In genomic region chr5:92277437-92278394, GRCm38 (mm10) we compare ENCODE assay signal across 8 mouse cellular contexts. TPM values are rescaled to one million over a fixed set of nuclear protein-coding genes. Genes with fewer than 3 reads are reported as not detected.
A peak's percentile ranks its signal among the peaks of the same experiment; 100 is the strongest.
DNase-seq lines count a peak whose midpoint lies in the region; ATAC-seq and TF ChIP-seq lines count a peak whose summit lies in the region.

TSS of gene Naaa (minus strand) at chr5:92278170.

- DNase-seq in gastrocnemius, adult 8-10 months (ENCODE audit: low spot score in 2 of 2) = peak; percentile 89 to 90
- peak; percentile 35 for DNase-seq in hindlimb bud, embryonic 11.5 days (ENCODE audit: extremely low spot score, low read depth, low spot score)
- DNase-seq in left cerebral cortex, adult 8-10 months (ENCODE audit: low spot score in 2 of 2) = peak; percentile 75
- DNase-seq in right cerebral cortex, postnatal 10 days (ENCODE audit: low spot score in 2 of 2) = peak; percentile 81 to 84
- DNase-seq in urinary bladder, postnatal 25 days (ENCODE audit: low spot score) = peak; percentile 73

- H3K4me3 ChIP-seq in cortical plate, adult 2 months (ENCODE audit: insufficient read depth, low read length) = peak within 1 kb of the TSS; percentile 77
- H3K4me3 ChIP-seq in megakaryocyte, embryonic 14.5 days (replicated peaks) = peak within 1 kb of the TSS; percentile 98

- 0 out of 2 replicates have a peak, but pooled peaks have one; percentile 5 for TF ChIP-seq CTCF in cortical plate, adult 2 months (IDR thresholded peaks at IDR 0.05; ENCODE audit: extremely low read depth, insufficient read depth, low read length)

- peaks cover 22% of the 10 kb centered on the region for H3K27me3 ChIP-seq in megakaryocyte, embryonic 14.5 days (replicated peaks)

- no peaks in the 10 kb centered on the region; the same call in 1 of the 2 replicates for H3K4me1 ChIP-seq in cortical plate, adult 2 months (ENCODE audit: control insufficient read depth, insufficient read depth, low read length)
- H3K4me1 ChIP-seq in megakaryocyte, embryonic 14.5 days = peaks cover 35% of the 10 kb centered on the region

- peaks cover 32% of the 10 kb centered on the region for H3K36me3 ChIP-seq in megakaryocyte, embryonic 14.5 days (replicated peaks; ENCODE audit: low read length)

- peak within 1 kb of the TSS; percentile 53; the same call in 1 of the 2 replicates for H3K27ac ChIP-seq in cortical plate, adult 2 months (ENCODE audit: insufficient read depth, low read length)

- ATAC-seq in activated CD4-positive, CD25-positive, alpha-beta regulatory T cell, adult 4 months = peak; percentile 94

- H3K9me3 ChIP-seq in megakaryocyte, embryonic 14.5 days = no peaks in the 10 kb centered on the region

- TF ChIP-seq POLR2A in cortical plate, adult 2 months (IDR thresholded peaks at IDR 0.05; ENCODE audit: extremely low read depth, insufficient read depth, low read length) = peak; percentile 42; the same call in 1 of the 2 replicates

RNA-seq across cellular contexts. Expression of gene Naaa, which starts in this region (rescaled TPM):
- 10 to 100 TPM in 1 of 2 experiments, 1 to 10 TPM in 1; 9.2 to 11.5 TPM for polyA plus RNA-seq in activated CD4-positive, CD25-positive, alpha-beta regulatory T cell, adult 4 months (2017; shearing (Covaris generic))
- polyA plus RNA-seq in cortical plate, adult 2 months (2012; rRNA removed) = 48.7 and 50.7 TPM in 2 replicates
- total RNA-seq in gastrocnemius, adult 8-10 months (2022) = 1 to 10 TPM; 4.7 to 6.2 (median 5.6) TPM
- 10 to 100 TPM; 38.8 to 42.6 (median 42.1) TPM for total RNA-seq in left cerebral cortex, adult 8-10 months (2022)
- 5.5 and 6.1 TPM in 2 replicates for polyA plus RNA-seq in megakaryocyte, embryonic 14.5 days (2012; ENCODE audit: insufficient read depth, low replicate concordance)

Comparison
In these comparisons a context has a peak if more than half of its experiments do, and no peak if none do; other contexts are left out.
1. Peak in every context shown above with its lines: DNase-seq, ATAC-seq, H3K4me3 ChIP-seq and H3K27ac ChIP-seq.
2. RNA of gene Naaa (total RNA-seq): 38.8 to 42.6 TPM in left cerebral cortex, adult 8-10 months; 4.7 to 6.2 TPM in gastrocnemius, adult 8-10 months; every median in the first group is over 4 times any median in the second.
3. DNase-seq: peak in every context shown above with its lines; median percentile 90 in gastrocnemius, adult 8-10 months; 82 in right cerebral cortex, postnatal 10 days; 75 in left cerebral cortex, adult 8-10 months; 73 in urinary bladder, postnatal 25 days; 35 in hindlimb bud, embryonic 11.5 days.